Mouse (Mus musculus) yolk sac, embryonic 10.5 days (tissue): ENCODE measurements around the gene Ascc2.
"Not testable (repeated sequence)": the region's sequence is repeated elsewhere in the genome, so short reads cannot be mapped to it uniquely, and the experiment has no call there.

Experiments
- DNase-seq: peaks from one replicate; pipeline ENCODE4 v3.0.0-alpha.2; 2017; ENCODE audit warnings: low spot score

Gene Ascc2

DNA sequence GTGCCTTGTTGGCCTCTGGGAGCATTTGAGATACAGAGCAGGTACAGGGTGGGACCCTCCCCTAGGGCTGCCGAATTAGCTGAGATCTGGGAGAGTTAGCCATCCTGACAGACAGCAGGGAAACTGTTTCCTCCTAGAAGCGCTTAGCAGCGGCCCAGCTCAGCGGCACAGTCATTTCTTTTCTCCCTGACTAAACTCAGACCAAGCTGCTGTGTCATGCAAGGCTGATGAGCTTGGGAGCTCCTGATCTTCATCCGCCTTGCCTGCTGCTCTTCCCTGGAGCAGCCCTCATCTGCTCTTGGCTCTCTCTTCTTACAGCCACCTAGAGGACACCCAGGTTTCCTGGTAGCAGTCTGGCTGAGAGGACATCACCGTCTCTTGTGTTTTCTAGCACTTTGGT is 46.6 kb downstream of the Ascc2 start:
- no peak for DNase-seq

- DNase-seq = no peak
These were observed 47.5 kb downstream of the Ascc2 start for GRCm38 (mm10) chr11:4685071-4685470.

DNA sequence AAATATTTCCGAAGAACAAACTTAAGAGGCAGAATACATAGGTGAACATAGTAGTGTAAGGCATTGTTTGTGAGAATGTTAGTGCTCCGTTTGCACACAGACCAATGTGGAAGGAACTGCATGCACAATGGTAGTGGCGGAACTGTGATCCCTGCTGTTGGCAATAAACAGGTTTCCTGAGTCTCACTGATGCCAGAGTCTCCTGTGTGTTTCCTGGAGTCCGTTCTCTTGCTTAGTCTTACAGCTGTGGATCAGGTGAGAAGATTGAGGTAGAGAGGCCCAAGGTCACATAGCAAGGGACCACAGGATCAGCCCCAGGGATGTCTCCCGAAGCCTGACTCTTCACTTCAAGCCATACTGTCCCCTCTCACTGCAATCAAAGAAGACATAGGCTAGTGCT is 48.0 kb downstream of the Ascc2 start:
- no peak for DNase-seq

GRCm38 (mm10) chr11:4687027-4687426 is 49.5 kb downstream of the Ascc2 start:
- peak; percentile 42 for DNase-seq

- no peak for DNase-seq
These were observed 50.3 kb downstream of the Ascc2 start for GRCm38 (mm10) chr11:4687874-4688273.

DNA sequence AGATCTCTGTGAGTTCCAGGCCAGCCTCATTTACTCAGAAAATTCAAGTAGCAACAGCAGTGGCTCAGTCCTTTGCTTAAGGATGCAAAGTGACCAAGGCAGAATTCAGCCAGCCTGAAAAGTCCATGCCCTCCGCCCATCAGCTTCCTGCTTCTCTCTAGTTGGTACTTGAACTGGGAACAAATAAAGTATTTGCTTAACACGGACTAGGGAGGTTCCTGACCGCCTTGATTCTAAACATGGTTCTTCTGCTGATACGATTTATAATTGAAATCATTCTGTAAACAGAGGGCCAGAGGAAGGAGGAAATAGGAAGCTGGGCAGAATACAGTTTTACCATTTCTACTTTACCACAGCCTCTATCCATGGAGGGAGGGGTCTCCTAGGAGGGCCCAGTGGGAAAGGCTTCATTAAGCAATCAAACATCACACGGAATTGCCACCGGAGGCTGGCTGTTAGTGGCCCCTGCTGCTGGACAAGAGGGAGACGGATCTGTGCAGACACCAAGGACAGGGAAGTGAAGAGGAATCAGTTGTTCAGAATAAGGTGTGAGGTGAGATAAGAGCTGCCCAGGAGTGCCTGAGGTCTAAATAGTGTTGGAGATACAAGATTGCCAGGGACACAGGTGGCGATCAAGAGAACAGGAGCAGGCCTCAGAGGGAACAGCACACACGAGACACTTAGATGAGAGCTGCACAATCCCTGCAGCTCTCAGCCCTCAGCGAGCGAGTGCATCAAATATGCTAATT is 51.3 kb downstream of the Ascc2 start:
- no peak for DNase-seq

DNA sequence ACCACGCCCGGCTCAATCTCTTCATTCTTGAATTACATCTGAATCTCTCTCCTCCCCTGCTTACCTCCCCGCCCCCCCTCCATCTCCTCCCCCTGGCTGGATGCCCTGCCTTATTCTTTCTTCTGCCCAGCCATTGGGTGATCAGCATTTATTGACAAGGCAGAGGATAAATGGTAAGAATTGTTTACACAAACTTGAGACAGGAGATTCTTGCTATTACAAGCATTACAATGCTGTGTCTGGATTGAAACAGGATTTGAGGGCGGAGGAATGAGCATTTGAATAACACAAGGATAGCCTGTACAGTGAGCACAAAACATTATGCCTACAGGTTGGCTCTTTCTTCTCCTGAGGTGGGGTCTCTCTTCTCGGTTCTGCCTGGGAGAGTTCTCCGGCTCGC is 52.8 kb downstream of the Ascc2 start:
- DNase-seq = no peak

DNA sequence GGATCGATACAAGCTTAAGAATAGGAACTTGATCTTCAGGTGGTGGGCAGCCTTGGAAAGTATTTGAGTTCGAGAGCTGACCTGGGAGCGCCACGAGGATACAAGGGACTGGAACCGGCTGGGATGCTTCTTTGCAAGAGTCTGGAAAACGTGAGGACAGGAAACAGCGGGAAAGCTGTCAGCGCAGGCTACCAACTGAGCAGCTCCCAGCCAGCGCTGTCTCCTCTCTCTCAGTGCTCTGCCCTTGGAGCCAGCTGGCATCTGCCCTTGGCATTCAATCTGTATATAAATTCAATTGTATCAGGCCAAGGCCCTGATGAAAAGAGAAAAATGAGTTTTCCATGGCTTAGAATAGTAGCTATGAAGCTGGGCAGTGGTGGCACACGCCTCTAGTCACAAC is 53.7 kb downstream of the Ascc2 start:
- no peak for DNase-seq

GRCm38 (mm10) chr11:4692162-4692561 is 54.6 kb downstream of the Ascc2 start:
- DNase-seq = no peak

DNA sequence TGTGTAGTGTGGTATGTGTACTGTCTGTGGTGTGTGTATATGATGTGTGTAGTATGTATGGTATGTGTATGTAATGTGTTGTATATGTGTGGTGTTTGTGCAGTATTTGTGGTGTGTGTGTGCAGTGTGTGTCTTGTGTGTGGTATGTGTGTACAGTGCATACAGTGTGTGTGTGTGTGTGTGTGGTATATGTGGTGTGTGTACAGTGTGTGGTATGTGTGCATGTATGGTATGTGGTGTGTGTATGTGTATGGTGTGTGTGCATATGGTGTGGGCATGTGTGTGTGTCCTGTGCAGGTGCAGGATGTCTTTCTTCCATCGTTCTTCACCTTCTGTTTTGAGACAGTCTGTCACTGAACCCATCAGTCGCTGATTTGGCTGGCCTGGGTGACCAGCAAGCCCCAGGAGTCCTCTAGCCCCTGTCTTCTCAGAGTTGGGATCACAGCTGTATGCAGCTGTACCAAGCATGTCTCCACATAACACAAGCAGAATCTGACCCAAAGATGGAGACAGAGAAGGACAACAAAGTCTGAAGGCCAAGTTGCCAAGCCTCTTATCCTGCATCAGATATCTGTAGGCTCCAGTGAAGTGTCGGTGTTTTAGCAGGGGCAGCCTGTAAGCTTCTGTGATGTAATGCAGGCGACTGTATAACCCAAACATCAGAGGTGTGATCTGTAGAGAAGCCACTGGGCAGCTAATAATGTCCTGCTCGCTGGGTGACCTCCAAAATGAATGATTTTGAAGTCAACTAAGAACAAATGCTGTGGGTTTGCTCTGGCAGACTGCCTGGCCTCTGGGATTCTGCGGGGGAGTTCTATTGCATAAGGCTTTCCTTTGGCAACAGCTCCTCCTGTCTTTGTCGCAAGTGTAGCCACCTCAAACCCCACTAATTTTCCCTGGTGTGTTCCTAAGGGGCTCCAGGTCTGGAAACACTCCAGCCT is 59.8 kb downstream of the Ascc2 start:
- DNase-seq = no peak

DNA sequence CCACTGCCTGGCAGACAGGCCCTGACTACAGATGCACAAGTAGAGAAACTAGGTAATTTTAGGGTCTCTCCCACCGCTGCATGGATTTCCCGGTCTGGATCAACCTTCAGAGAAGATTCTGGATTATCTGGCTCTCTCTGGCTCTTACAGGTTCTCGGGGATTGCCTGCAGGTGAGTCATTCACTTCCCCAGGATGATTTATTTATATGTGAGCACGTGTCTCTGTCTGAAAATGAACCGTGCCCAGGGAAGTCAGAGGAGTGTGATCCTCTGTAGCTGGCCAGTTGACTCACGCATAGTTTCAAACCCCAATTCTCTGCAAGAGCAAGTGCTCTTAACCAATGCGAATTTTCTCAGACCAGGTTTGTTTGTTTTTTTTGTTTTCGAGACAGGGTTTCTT is 63.2 kb downstream of the Ascc2 start:
- no peak for DNase-seq

GRCm38 (mm10) chr11:4703688-4704071 is 66.1 kb downstream of the Ascc2 start:
- no peak for DNase-seq

DNA sequence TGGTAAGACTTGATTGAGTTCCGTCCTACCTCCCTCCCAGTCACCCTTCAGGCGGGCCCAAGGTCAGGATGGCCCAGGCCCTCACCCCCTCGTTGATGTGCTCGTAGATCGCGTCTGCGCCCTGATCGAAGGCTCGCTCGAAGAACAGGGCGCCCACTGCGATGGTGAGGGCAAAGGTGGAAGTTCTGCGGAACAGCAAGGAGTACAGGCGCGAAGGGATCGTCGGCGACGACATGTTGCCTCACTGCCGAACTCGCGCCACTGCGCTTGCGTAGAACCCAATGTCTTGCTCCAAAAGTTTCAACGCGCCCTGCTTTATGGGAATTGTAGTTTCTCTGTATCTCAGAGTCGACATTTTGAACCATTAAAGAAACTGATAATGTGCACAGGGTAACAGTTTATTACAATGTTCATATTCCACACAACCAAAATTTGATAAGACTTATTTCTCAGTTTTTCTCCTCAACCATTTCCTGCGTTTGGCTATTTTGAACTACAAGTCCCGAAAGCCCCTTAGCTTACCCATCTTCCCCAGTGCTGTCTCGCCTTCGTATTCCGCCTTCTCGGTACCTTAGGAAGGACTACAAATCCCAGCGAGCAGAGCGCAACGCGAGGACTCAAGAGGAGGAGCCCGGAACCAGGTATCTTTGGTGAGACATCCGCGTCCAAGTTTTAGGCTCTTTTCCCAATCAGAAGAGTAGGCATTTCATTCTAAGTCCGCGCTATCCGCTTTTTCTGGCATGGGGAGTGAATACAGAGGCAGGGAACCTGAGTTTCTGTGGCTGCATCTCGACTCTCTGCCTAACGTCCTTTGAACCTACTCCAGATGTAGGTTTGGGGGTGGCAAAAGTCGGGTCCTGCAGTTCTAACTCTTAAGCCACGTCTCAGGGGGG is 66.8 kb downstream of the Ascc2 start, which contains the start of the genes Uqcr10 and Zmat5:
TSS of gene Uqcr10 (minus strand) at position 271 of the 893 bp plus-strand sequence.
TSS of gene Zmat5 (plus strand) at position 607 of the 893 bp plus-strand sequence.
- peak; percentile 96 for DNase-seq

- no peak for DNase-seq
These were observed 67.6 kb downstream of the Ascc2 start for GRCm38 (mm10) chr11:4705178-4705577.

DNA sequence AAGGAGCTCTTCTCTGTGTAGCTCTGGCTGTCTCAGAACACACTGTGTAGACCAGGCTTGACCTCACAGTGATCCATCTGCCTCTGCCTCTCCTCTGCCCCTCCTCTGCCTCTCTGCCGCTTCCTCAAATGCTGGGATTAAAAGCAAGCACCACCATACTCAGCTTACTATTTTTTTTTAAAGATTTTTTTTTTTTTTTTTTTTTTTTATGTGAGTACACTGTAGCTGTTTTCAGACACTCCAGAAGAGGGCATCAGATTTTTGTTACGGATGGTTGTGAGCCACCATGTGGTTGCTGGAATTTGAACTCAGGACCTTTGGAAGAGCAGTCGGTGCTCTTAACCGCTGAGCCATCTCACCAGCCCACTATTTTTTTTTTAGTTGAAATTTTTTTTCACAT is 72.6 kb downstream of the Ascc2 start:
- DNase-seq = not testable (repeated sequence)

DNA sequence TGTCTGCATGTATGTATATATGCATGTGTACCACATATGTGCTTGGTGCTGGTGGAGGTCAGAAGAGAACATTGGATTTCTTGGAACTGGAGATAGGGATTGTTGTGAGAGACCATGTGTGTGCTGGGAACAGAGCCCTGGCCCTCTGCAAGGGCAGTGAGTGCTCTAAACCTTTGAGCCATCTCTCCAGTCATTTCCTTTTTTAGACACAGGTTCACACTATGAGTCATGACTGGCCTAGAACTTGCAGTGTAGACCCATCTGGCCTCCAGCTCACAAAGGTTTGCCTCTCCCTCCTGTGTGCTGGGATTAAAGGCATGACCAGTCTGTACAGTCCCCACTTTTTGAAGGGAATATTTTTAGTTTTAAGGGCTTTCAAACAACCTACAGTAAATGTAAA is 75.3 kb downstream of the Ascc2 start:
- no peak for DNase-seq

- no peak for DNase-seq
These were observed 77.2 kb downstream of the Ascc2 start for GRCm38 (mm10) chr11:4714727-4715126.

GRCm38 (mm10) chr11:4715596-4715995 is 78.0 kb downstream of the Ascc2 start:
- peak; percentile 72 for DNase-seq

- no peak for DNase-seq
These were observed 79.1 kb downstream of the Ascc2 start for GRCm38 (mm10) chr11:4716530-4717236.

DNA sequence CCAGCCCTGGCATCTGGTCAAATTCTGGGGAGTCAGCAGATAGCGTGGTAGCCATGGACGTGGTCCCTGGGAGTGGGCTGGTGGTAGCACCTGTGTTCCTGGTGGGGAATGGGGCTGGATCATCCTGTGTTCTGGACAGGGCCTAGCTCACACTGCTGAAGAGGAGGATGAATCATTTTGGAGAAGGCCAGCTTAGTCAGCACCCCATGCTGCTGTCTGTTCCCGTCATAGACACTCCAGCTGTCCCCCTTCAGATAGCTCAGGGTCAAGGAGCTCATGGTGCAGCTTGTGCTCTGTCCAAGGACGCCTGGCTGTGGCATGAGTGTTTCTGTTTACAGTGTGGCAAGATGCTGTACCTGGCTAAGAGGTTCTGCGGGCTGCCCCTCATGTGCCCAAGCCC is 81.0 kb downstream of the Ascc2 start:
- DNase-seq = no peak

DNA sequence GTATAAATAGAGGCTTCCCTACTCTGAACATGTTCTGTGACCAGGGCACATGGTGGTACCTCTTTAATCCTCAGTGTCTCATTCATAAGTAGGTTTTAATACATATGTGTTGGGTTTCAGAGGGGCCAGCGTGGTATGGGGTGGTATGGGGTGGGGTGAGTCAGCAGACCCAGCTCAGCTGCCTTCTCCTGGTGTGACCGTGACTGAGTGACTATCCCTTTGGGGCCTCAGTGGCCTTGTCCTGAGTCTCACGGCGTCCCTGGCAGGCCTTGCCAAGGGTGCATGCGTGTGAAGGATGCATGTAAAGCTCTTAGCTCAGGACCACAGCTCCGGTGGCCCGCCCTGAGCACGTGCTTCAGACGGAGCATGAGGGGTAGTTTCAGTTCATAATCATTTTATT is 82.4 kb downstream of the Ascc2 start:
- DNase-seq = no peak
